Mouse (Mus musculus) stomach, postnatal 0 days (tissue): ENCODE data around the gene Tenm2. TPM values are rescaled to one million over a fixed set of nuclear protein-coding genes. Genes with fewer than 3 reads are reported as not detected.

Experiments
- ATAC-seq: fragments of 200-750 bp; cut with Nextera tagmentation; 2 replicates; pipeline ENCODE4 v1.8.0; 2017; ENCODE audit not compliant: low FRiP score, low TSS enrichment
- DNase-seq: peaks from one replicate; pipeline ENCODE4 v3.0.0-alpha.2; 2016; ENCODE audit warnings: low spot score
- H3K27ac ChIP-seq: fragments of 300-500 bp; sonication (generic); replicated peaks from 2 replicates; pipeline ENCODE4 v1.5.1; 2014; ENCODE audit warnings: mild to moderate bottlenecking, control low read depth
- H3K27me3 ChIP-seq: fragments of 300-500 bp; sonication (generic); 2 replicates; pipeline ENCODE4 v1.6.1; 2014; ENCODE audit warnings: low read length; ENCODE audit not compliant: control insufficient read depth, insufficient read depth
- H3K36me3 ChIP-seq: fragments of 300-500 bp; sonication (generic); 2 replicates; pipeline ENCODE4 v1.6.1; 2014; ENCODE audit warnings: low read length, mixed read lengths; ENCODE audit not compliant: control insufficient read depth, insufficient read depth
- H3K4me1 ChIP-seq: fragments of 300-500 bp; sonication (generic); replicated peaks from 2 replicates; pipeline ENCODE4 v1.6.1; 2014; ENCODE audit warnings: antibody characterized with exemption; ENCODE audit not compliant: control insufficient read depth, insufficient read depth
- H3K4me2 ChIP-seq: fragments of 300-500 bp; sonication (generic); replicated peaks from 2 replicates; pipeline ENCODE4 v1.6.1; 2014; ENCODE audit warnings: low read depth, mild to moderate bottlenecking, control low read depth, moderate library complexity
- H3K4me3 ChIP-seq: fragments of 300-500 bp; sonication (generic); 2 replicates; pipeline ENCODE4 v1.5.1; 2014; ENCODE audit warnings: low read depth, low read length, control low read depth
- H3K9ac ChIP-seq: fragments of 300-500 bp; sonication (generic); 2 replicates; pipeline ENCODE4 v1.6.1; 2014; ENCODE audit warnings: mild to moderate bottlenecking, low read length, control low read depth, mixed read lengths
- H3K9me3 ChIP-seq: fragments of 300-500 bp; sonication (generic); 2 replicates; pipeline ENCODE4 v1.6.1; 2016; ENCODE audit warnings: low read length; ENCODE audit not compliant: control insufficient read depth
- CTCF ChIP-seq: IDR thresholded peaks from 2 replicates; pipeline ENCODE4 v1.5.1; 2016; ENCODE audit warnings: antibody characterized with exemption, low read depth, mild to moderate bottlenecking, moderate library complexity
- EP300 ChIP-seq: optimal IDR thresholded peaks from 2 replicates; pipeline ENCODE3; 2016; ENCODE audit warnings: antibody characterized with exemption
- WGBS: fragments of 180-500 bp; shearing (Covaris S2); extraction: QIAGEN DNeasy Blood & Tissue Kit; methylation state at CpG from one replicate; pipeline ENCODE4 v1.1.7; 2014; 5-methylcytosine and 5-hydroxymethylcytosine counted together
- polyA plus RNA-seq: library from polyadenylated mRNA; unstranded; fragments of >200 nt; fragmentation: Nextera tagmentation; extraction: Ambion mirVana; gene quantifications from 2 replicates; pipeline ENCODE4 v1.2.1, GENCODE M21; 2015

Gene Tenm2
- polyA plus RNA-seq, 1 experiment from 2014 or later = 3.6 TPM

DNA sequence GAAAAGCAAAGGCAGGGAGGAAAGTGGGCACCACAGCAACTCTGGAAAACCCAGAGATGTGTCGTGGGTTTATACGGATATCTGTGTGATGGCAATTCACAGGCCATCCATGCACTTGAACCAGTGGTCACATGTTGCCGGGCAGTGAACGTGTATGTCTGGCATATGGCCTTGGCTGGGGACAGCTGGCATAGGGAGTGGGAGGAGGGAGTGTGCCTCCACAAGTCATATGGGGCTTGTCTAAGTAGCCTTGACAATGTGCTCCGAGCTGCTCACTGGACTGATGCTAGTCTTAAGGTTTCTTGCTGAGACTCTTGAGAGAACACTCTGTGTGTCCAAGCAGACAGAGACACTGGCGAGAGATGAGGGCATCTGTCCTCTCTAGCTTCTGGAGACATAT, 743.5 kb downstream of the Tenm2 start:
- Histone ChIP-seq H3K4me3 (no peak overlapping the region), H3K4me2 (no peak overlapping the region), H3K27me3 (no peaks in the 10 kb centered on the region), H3K27ac (no peak overlapping the region), H3K9ac (no peak overlapping the region), H3K4me1 (no peaks in the 10 kb centered on the region), H3K36me3 (no peaks in the 10 kb centered on the region), H3K9me3 (no peaks in the 10 kb centered on the region)
- no peak for TF ChIP-seq EP300
- no peak for TF ChIP-seq CTCF
- no peak for DNase-seq
- 88% methylated on average over 6 of the region's 6 CpGs for WGBS
- no peak for ATAC-seq

DNA sequence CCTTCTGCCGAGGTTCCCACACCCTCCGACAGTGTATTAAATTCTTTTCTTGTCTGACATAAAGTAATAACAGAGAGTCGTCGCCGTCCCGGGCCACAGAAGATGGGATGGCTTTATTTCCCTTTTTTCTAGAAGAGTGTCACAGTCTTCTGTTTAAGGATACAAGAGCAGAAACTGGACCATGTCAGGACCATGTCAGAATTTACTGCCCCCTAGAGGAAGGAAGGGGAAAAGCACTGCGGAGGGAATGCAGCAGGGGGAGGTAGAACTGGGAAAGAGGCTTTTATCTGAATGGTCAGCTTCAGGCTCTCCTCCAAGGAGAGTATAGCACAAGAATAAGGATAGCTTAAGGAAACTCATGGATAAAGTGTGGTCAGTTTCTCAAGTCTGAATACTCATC, 745.7 kb downstream of the Tenm2 start:
- H3K27me3 ChIP-seq = no peaks in the 10 kb centered on the region
- no peak for DNase-seq
- no peaks in the 10 kb centered on the region for H3K9me3 ChIP-seq
- 57% methylated on average over 7 of the region's 7 CpGs for WGBS
- no peak for ATAC-seq
- TF ChIP-seq CTCF (peak; percentile 74), EP300 (no peak)
- no peaks in the 10 kb centered on the region for H3K4me1 ChIP-seq
- H3K4me3 ChIP-seq = no peak overlapping the region
- no peak overlapping the region for H3K9ac ChIP-seq
- no peaks in the 10 kb centered on the region for H3K36me3 ChIP-seq
- no peak overlapping the region for H3K27ac ChIP-seq
- H3K4me2 ChIP-seq = no peak overlapping the region

DNA sequence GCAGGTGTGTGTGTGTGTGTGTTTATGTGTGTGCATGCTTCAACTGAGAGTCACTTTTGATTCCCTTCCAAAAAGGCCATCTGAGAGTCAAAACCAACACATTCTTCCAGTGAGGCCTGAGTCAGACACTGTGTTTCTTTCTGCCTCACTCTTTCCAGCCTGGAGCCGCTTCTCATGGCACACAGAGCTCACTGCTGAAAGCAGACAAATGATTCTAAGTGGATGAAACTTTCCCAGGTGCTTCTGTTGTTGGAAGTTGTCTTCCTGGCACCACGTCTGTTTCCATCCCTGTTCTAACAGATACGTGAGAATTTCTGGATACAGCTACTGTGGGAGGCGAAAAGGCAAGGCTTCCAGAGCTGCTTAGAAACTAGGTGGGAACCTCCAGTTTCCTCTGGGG, 747.1 kb downstream of the Tenm2 start:
- WGBS = 65% methylated on average over 4 of the region's 4 CpGs
- no peaks in the 10 kb centered on the region for H3K27me3 ChIP-seq
- no peaks in the 10 kb centered on the region for H3K36me3 ChIP-seq
- no peaks in the 10 kb centered on the region for H3K9me3 ChIP-seq
- no peak overlapping the region for H3K27ac ChIP-seq
- no peak overlapping the region for H3K4me3 ChIP-seq
- no peak overlapping the region for H3K4me2 ChIP-seq
- H3K4me1 ChIP-seq = no peaks in the 10 kb centered on the region
- DNase-seq = no peak
- no peak overlapping the region for H3K9ac ChIP-seq
- no peak for ATAC-seq
- TF ChIP-seq CTCF (no peak), EP300 (no peak)

GRCm38 (mm10) chr11:36486092-36486491, 749.7 kb downstream of the Tenm2 start:
- TF ChIP-seq EP300 = no peak
- no peak for TF ChIP-seq CTCF
- Histone ChIP-seq H3K4me2 (no peak overlapping the region), H3K9me3 (no peaks in the 10 kb centered on the region), H3K36me3 (no peaks in the 10 kb centered on the region), H3K27me3 (no peaks in the 10 kb centered on the region), H3K4me1 (no peaks in the 10 kb centered on the region), H3K4me3 (no peak overlapping the region), H3K27ac (no peak overlapping the region), H3K9ac (no peak overlapping the region)
- 42% methylated on average over 12 of the region's 12 CpGs for whole genome bisulfite sequencing
- ATAC-seq (no peak), DNase-seq (no peak)

DNA sequence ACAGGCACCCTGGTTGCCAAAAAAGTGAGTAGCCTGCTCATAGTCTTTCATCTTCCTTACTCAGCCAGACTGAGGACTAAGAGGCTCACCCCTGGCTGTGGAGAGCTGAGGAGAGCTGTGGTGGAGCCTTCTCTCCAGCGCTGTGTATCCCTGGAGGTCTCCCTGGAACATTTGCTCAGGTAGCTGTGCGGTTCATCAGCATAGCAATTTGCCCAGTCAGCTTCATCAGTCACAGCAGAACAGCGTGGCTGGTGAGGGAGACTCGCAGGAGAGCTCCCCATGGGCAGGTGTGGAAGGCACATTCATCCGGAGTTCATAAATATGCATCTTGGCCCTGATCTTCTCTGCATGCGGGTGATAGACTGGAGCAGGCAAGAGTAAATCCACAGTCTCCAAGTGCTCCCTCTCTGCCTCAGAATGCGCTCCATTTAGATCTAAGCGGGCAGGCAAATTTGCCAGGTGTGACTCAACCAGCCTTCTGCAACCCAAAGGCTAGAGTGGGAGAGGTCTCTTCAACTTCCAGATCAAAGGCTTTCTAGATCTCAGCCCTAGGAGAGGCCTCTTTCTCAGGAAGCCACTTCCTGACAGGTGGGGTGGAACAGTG, 751.2 kb downstream of the Tenm2 start:
- Histone ChIP-seq H3K36me3 (no peaks in the 10 kb centered on the region), H3K9me3 (no peaks in the 10 kb centered on the region), H3K27me3 (no peaks in the 10 kb centered on the region), H3K27ac (no peak overlapping the region), H3K9ac (no peak overlapping the region), H3K4me2 (no peak overlapping the region), H3K4me1 (no peaks in the 10 kb centered on the region), H3K4me3 (no peak overlapping the region)
- 44% methylated on average over 8 of the region's 8 CpGs for WGBS
- DNase-seq = no peak
- no peak for ATAC-seq
- TF ChIP-seq EP300 (no peak), CTCF (no peak)

GRCm38 (mm10) chr11:36482136-36482535, 753.6 kb downstream of the Tenm2 start:
- no peak for ATAC-seq
- Histone ChIP-seq H3K27ac (no peak overlapping the region), H3K9me3 (no peaks in the 10 kb centered on the region), H3K9ac (no peak overlapping the region), H3K4me2 (no peak overlapping the region), H3K36me3 (no peaks in the 10 kb centered on the region), H3K27me3 (no peaks in the 10 kb centered on the region), H3K4me1 (no peaks in the 10 kb centered on the region), H3K4me3 (no peak overlapping the region)
- DNase-seq = no peak
- TF ChIP-seq CTCF = no peak
- TF ChIP-seq EP300 = no peak
- WGBS = 79% methylated on average over 8 of the region's 8 CpGs
